Comparison of ENCODE assay signal across 13 mouse cellular contexts in genomic region chr1:177008777-177009176, GRCm38 (mm10).
A peak's percentile ranks its signal among the peaks of the same experiment; 100 is the strongest.
DNase-seq lines count a peak whose midpoint lies in the region; ATAC-seq and TF ChIP-seq lines count a peak whose summit lies in the region.
"Had no signal": no experiment of that assay in that cellular context is flagged by ENCODE, and none has a peak within 500 bp of the region (broad histone marks: within the 10 kb centered on the region; RNA-seq: fewer than 3 reads in every experiment).

No protein-coding gene starts in this region.

- H3K27ac ChIP-seq in forebrain, embryonic 10.5 days = peak overlapping the region; percentile 52
- H3K27ac ChIP-seq in forebrain, embryonic 16.5 days (ENCODE audit: low read length) = no peak overlapping the region
- H3K27ac ChIP-seq in lung, embryonic 16.5 days (ENCODE audit: low read length) = peak overlapping the region; percentile 3; the same call in 1 of the 2 replicates
- peak overlapping the region; percentile 5; the same call in 1 of the 2 replicates for H3K27ac ChIP-seq in embryonic fibroblast, embryonic 13.5 days (ENCODE audit: insufficient read depth, low read length)
- H3K27ac ChIP-seq: heart, embryonic 13.5 days; liver, embryonic 15.5 days had no signal

- no peaks in the 10 kb centered on the region for H3K27me3 ChIP-seq in forebrain, embryonic 10.5 days (ENCODE audit: poor library complexity, severe bottlenecking)
- H3K27me3 ChIP-seq in forebrain, embryonic 16.5 days (replicated peaks; ENCODE audit: control insufficient read depth, insufficient read depth, low read length) = no peaks in the 10 kb centered on the region
- H3K27me3 ChIP-seq in lung, embryonic 16.5 days (ENCODE audit: control insufficient read depth, insufficient read depth, low read depth, low read length) = no peaks in the 10 kb centered on the region
- no peaks in the 10 kb centered on the region for H3K27me3 ChIP-seq in myocyte (ENCODE audit: control insufficient read depth, insufficient read depth, insufficient read length)
- H3K27me3 ChIP-seq: CH12.LX; heart, embryonic 13.5 days; liver, embryonic 15.5 days had no signal

- no peak overlapping the region for H3K4me2 ChIP-seq in forebrain, embryonic 16.5 days (ENCODE audit: low read length)
- H3K4me2 ChIP-seq in lung, embryonic 16.5 days (ENCODE audit: low read depth, low read length) = no peak overlapping the region
- H3K4me2 ChIP-seq in myocyte (ENCODE audit: low read depth) = peak overlapping the region; percentile 4
- H3K4me2 ChIP-seq: heart, embryonic 13.5 days; liver, embryonic 15.5 days had no signal

- no peak overlapping the region for H3K4me3 ChIP-seq in forebrain, embryonic 10.5 days
- no peak overlapping the region for H3K4me3 ChIP-seq in forebrain, embryonic 16.5 days (replicated peaks; ENCODE audit: low read length)
- H3K4me3 ChIP-seq in lung, embryonic 16.5 days (ENCODE audit: low read length) = no peak overlapping the region
- no peak overlapping the region for H3K4me3 ChIP-seq in embryonic fibroblast, embryonic 13.5 days (ENCODE audit: insufficient read depth, low read length)
- no peak overlapping the region for H3K4me3 ChIP-seq in myocyte
- H3K4me3 ChIP-seq: heart, embryonic 13.5 days; liver, embryonic 15.5 days had no signal

- no peaks in the 10 kb centered on the region for H3K36me3 ChIP-seq in forebrain, embryonic 10.5 days (replicated peaks)
- H3K36me3 ChIP-seq in forebrain, embryonic 16.5 days (ENCODE audit: control insufficient read depth, insufficient read depth) = no peaks in the 10 kb centered on the region
- no peaks in the 10 kb centered on the region for H3K36me3 ChIP-seq in lung, embryonic 16.5 days (ENCODE audit: control insufficient read depth, insufficient read depth, low read length)
- H3K36me3 ChIP-seq in myocyte (ENCODE audit: control insufficient read depth, insufficient read depth) = no peaks in the 10 kb centered on the region
- H3K36me3 ChIP-seq: heart, embryonic 13.5 days; liver, embryonic 15.5 days had no signal

- H3K4me1 ChIP-seq in forebrain, embryonic 10.5 days = peaks cover 80% of the 10 kb centered on the region
- peaks cover 19% of the 10 kb centered on the region for H3K4me1 ChIP-seq in forebrain, embryonic 16.5 days (replicated peaks; ENCODE audit: control insufficient read depth, insufficient read depth, low read length)
- H3K4me1 ChIP-seq in lung, embryonic 16.5 days (replicated peaks; ENCODE audit: control insufficient read depth, insufficient read depth, low read length) = peaks cover 8% of the 10 kb centered on the region
- peaks cover 8% of the 10 kb centered on the region for H3K4me1 ChIP-seq in embryonic fibroblast, embryonic 13.5 days (ENCODE audit: control insufficient read depth, insufficient read depth, low read length)
- H3K4me1 ChIP-seq: liver, embryonic 15.5 days had no signal

- H3K9ac ChIP-seq in forebrain, embryonic 16.5 days (replicated peaks; ENCODE audit: low read depth, low read length) = no peak overlapping the region
- H3K9ac ChIP-seq in lung, embryonic 16.5 days (ENCODE audit: low read length) = no peak overlapping the region
- H3K9ac ChIP-seq: heart, embryonic 13.5 days; liver, embryonic 15.5 days had no signal

- H3K9me3 ChIP-seq in forebrain, embryonic 10.5 days = no peaks in the 10 kb centered on the region
- H3K9me3 ChIP-seq in forebrain, embryonic 16.5 days (ENCODE audit: control insufficient read depth, low read length) = no peaks in the 10 kb centered on the region
- H3K9me3 ChIP-seq in lung, embryonic 16.5 days (ENCODE audit: control insufficient read depth, low read length) = no peaks in the 10 kb centered on the region
- H3K9me3 ChIP-seq: heart, embryonic 13.5 days; liver, embryonic 15.5 days had no signal

- TF ChIP-seq POLR2A in embryonic fibroblast, embryonic 13.5 days (IDR thresholded peaks at IDR 0.05; ENCODE audit: low read depth, low read length) = no peak
- TF ChIP-seq POLR2A in myocyte (IDR thresholded peaks at IDR 0.05; ENCODE audit: insufficient read length, low read depth) = peak; percentile 34

- DNase-seq in forebrain, embryonic 10.5 days (ENCODE audit: extremely low spot score, low spot score) = no peak
- no peak for DNase-seq in lung, postnatal 10 days
- no peak for DNase-seq in heart, adult 9 months (ENCODE audit: low spot score in 2 of 2)
- DNase-seq in retina, embryonic 14.5 days (ENCODE audit: low spot score) = no peak
- DNase-seq: cerebellum, adult 9-11 months; layer of hippocampus, postnatal 36 days had no signal

- no peak overlapping the region for H3ac ChIP-seq in myocyte (ENCODE audit: control insufficient read depth, insufficient read length)

- 40% methylated on average over 1 of the region's 1 CpGs for WGBS in forebrain, embryonic 10.5 days
- 70% methylated on average over 1 of the region's 1 CpGs for WGBS in forebrain, embryonic 16.5 days
- 48% methylated on average over 1 of the region's 1 CpGs for WGBS in lung, embryonic 16.5 days

- no peak for TF ChIP-seq CTCF in embryonic fibroblast, embryonic 13.5 days (IDR thresholded peaks at IDR 0.05; ENCODE audit: borderline replicate concordance, insufficient read depth, low read length)

- H3K79me2 ChIP-seq in myocyte (ENCODE audit: control insufficient read depth, insufficient read depth) = no peaks in the 10 kb centered on the region

- no peak for ATAC-seq in forebrain, embryonic 16.5 days
- peak; percentile 68 for ATAC-seq in lung, embryonic 16.5 days (ENCODE audit: low read depth)

TF ChIP-seq in myocyte, 11 proteins besides CTCF, POLR2A, EP300 and RAD21:
- TF ChIP-seq E2F4 (IDR thresholded peaks at IDR 0.05; ENCODE audit: insufficient read depth) (no peak), POLR2AphosphoS2 (IDR thresholded peaks at IDR 0.05; ENCODE audit: insufficient read length, low read depth) (no peak), TCF3 (IDR thresholded peaks at IDR 0.05; ENCODE audit: insufficient read length, low read depth) (peak; percentile 26), CEBPB (IDR thresholded peaks at IDR 0.05; ENCODE audit: insufficient read depth, poor library complexity, severe bottlenecking) (peak; percentile 69), USF1 (IDR thresholded peaks at IDR 0.05; ENCODE audit: low read depth) (no peak), MAX (IDR thresholded peaks at IDR 0.05; ENCODE audit: low read depth) (peak; percentile 20), SRF (IDR thresholded peaks at IDR 0.05; ENCODE audit: control insufficient read depth, insufficient read length, low read depth) (no peak), MYOD1 (IDR thresholded peaks at IDR 0.05; ENCODE audit: control insufficient read depth in 1 of 3, insufficient read length in 2 of 3, low read depth in 2 of 3) (peak in 2 of 3 experiments; percentile 58 to 78), REST (IDR thresholded peaks at IDR 0.05; ENCODE audit: insufficient read depth, insufficient read length) (no peak), MYOG (IDR thresholded peaks at IDR 0.05; ENCODE audit: control insufficient read depth in 1 of 3, insufficient read depth in 1 of 3, insufficient read length in 2 of 3, low read depth in 2 of 3) (peak; percentile 21 to 88 (median 61)), TCF12 (IDR thresholded peaks at IDR 0.05; ENCODE audit: insufficient read depth, poor library complexity, severe bottlenecking) (peak; percentile 23)
